Mouse (Mus musculus) kidney, adult 2 months (tissue): ENCODE measurements around the gene Fam178b. TPM values are rescaled to one million over a fixed set of nuclear protein-coding genes. Genes with fewer than 3 reads are reported as not detected.

ENCODE experiments used
- DNase-seq: peaks from one replicate; pipeline ENCODE4 v3.0.0; 2021
- H3K27ac ChIP-seq: fragments of 200-500 bp; 2 replicates; pipeline ENCODE4 v1.5.1; 2012; ENCODE audit warnings: low read depth, low read length, control low read depth, inconsistent platforms; ENCODE audit not compliant: insufficient read depth
- H3K27me3 ChIP-seq: fragments of 200-500 bp; replicated peaks from 2 replicates; pipeline ENCODE4 v1.6.1; 2012; ENCODE audit warnings: mild to moderate bottlenecking, moderate library complexity, low read length, inconsistent platforms; ENCODE audit not compliant: control insufficient read depth, insufficient read depth
- H3K36me3 ChIP-seq: fragments of 200-500 bp; 2 replicates; pipeline ENCODE4 v1.6.1; 2012; ENCODE audit warnings: mild to moderate bottlenecking, moderate library complexity, low read length, inconsistent platforms; ENCODE audit not compliant: control insufficient read depth, insufficient read depth
- H3K4me1 ChIP-seq: fragments of 200-500 bp; 2 replicates; pipeline ENCODE4 v1.6.1; 2011; ENCODE audit warnings: low read length; ENCODE audit not compliant: control insufficient read depth, insufficient read depth
- H3K4me3 ChIP-seq: fragments of 200-500 bp; 2 replicates; pipeline ENCODE4 v1.5.1; 2011; ENCODE audit warnings: mild to moderate bottlenecking, low read depth, low read length, control low read depth; ENCODE audit not compliant: insufficient read depth
- CTCF ChIP-seq: fragments of 200-500 bp; conservative IDR thresholded peaks from 2 replicates; pipeline ENCODE4 v1.5.1; 2011; ENCODE audit warnings: low read depth, mild to moderate bottlenecking, control low read depth, low read length, moderate library complexity, mixed read lengths; ENCODE audit not compliant: insufficient read depth, insufficient read length
- POLR2A ChIP-seq: fragments of 200-500 bp; IDR thresholded peaks from one replicate; pipeline ENCODE4 v1.6.1; 2011; ENCODE audit warnings: low read depth, low read length, control low read depth
- WGBS: fragments of 180-500 bp; shearing (Covaris S2); methylation state at CpG from one replicate; pipeline ENCODE4 v1.1.7; 2018; 5-methylcytosine and 5-hydroxymethylcytosine counted together
- polyA plus RNA-seq: library from polyadenylated mRNA; depleted of rRNA; stranded (reverse); fragments of >200 nt; gene quantifications from 2 replicates; pipeline ENCODE4 v1.2.3, GENCODE M21; 2012

The Fam178b gene
- polyA plus RNA-seq, 1 experiment, result 1.1 TPM

GRCm38 (mm10) chr1:36557457-36558011, 125.4 kb downstream of the Fam178b start:
- no peaks in the 10 kb centered on the region for H3K27me3 ChIP-seq

GRCm38 (mm10) chr1:36556553-36557456, 126.2 kb downstream of the Fam178b start:
- TF ChIP-seq CTCF (peak; percentile 52), POLR2A (peak; percentile 71)
- peak; percentile 93 for DNase-seq
- under 1% methylated on average over 52 of the region's 52 CpGs for WGBS
- Histone ChIP-seq H3K36me3 (no peaks in the 10 kb centered on the region), H3K4me1 (peaks cover 3% of the 10 kb centered on the region; the same call in 1 of the 2 replicates), H3K27ac (peak overlapping the region; percentile 86), H3K4me3 (peak overlapping the region; percentile 75), H3K27me3 (no peaks in the 10 kb centered on the region)

More at GRCm38 (mm10) chr1:36557457-36558011, 125.4 kb downstream of the Fam178b start:
- Histone ChIP-seq H3K4me3 (peak overlapping the region; percentile 75), H3K36me3 (no peaks in the 10 kb centered on the region), H3K27ac (peak overlapping the region; percentile 86), H3K4me1 (peaks cover 3% of the 10 kb centered on the region; the same call in 1 of the 2 replicates)
- peak; percentile 88 for DNase-seq
- WGBS, result under 1% methylated on average over 48 of the region's 48 CpGs
- TF ChIP-seq POLR2A (peak; percentile 11), CTCF (no peak)

- peak overlapping the region; percentile 57 for H3K27ac ChIP-seq
- TF ChIP-seq CTCF, result no peak
- TF ChIP-seq POLR2A, result no peak
- H3K27me3 ChIP-seq, result no peaks in the 10 kb centered on the region
- peak; percentile 32 for DNase-seq
- H3K36me3 ChIP-seq, result no peaks in the 10 kb centered on the region
- 39% methylated on average over 8 of the region's 8 CpGs for WGBS
- peak overlapping the region; percentile 75 for H3K4me3 ChIP-seq
- peaks cover 3% of the 10 kb centered on the region; the same call in 1 of the 2 replicates for H3K4me1 ChIP-seq
Measured at GRCm38 (mm10) chr1:36555798-36556395, 127.1 kb downstream of the Fam178b start.

GRCm38 (mm10) chr1:36554633-36555399, 128.2 kb downstream of the Fam178b start:
- peaks cover 3% of the 10 kb centered on the region; the same call in 1 of the 2 replicates for H3K4me1 ChIP-seq

GRCm38 (mm10) chr1:36552506-36552905, 130.5 kb downstream of the Fam178b start:
- DNase-seq, result no peak
- no peaks in the 10 kb centered on the region for H3K4me1 ChIP-seq
- H3K27ac ChIP-seq, result no peak overlapping the region
- H3K4me3 ChIP-seq, result no peak overlapping the region
- WGBS, result 60% methylated on average over 16 of the region's 16 CpGs
- H3K36me3 ChIP-seq, result no peaks in the 10 kb centered on the region
- H3K27me3 ChIP-seq, result no peaks in the 10 kb centered on the region
- TF ChIP-seq CTCF (no peak), POLR2A (no peak)

More at GRCm38 (mm10) chr1:36554633-36555399, 128.2 kb downstream of the Fam178b start:
- Histone ChIP-seq H3K27me3 (no peaks in the 10 kb centered on the region), H3K36me3 (no peaks in the 10 kb centered on the region), H3K27ac (peak overlapping the region; percentile 36), H3K4me3 (peak overlapping the region; percentile 4; the same call in 1 of the 2 replicates)
- no peak for TF ChIP-seq POLR2A
- TF ChIP-seq CTCF, result no peak
- DNase-seq, result peak; percentile 78
- WGBS, result 57% methylated on average over 21 of the region's 21 CpGs

- DNase-seq, result no peak
- WGBS, result 81% methylated on average over 17 of the region's 17 CpGs
- Histone ChIP-seq H3K4me3 (no peak overlapping the region), H3K36me3 (no peaks in the 10 kb centered on the region), H3K27ac (no peak overlapping the region), H3K27me3 (no peaks in the 10 kb centered on the region), H3K4me1 (no peaks in the 10 kb centered on the region)
- TF ChIP-seq CTCF (no peak), POLR2A (no peak)
Measured at GRCm38 (mm10) chr1:36551904-36552303, 131.1 kb downstream of the Fam178b start.
